Mouse (Mus musculus): Measurements from ENCODE around the gene Raver2.

Raver2 gene

DNA sequence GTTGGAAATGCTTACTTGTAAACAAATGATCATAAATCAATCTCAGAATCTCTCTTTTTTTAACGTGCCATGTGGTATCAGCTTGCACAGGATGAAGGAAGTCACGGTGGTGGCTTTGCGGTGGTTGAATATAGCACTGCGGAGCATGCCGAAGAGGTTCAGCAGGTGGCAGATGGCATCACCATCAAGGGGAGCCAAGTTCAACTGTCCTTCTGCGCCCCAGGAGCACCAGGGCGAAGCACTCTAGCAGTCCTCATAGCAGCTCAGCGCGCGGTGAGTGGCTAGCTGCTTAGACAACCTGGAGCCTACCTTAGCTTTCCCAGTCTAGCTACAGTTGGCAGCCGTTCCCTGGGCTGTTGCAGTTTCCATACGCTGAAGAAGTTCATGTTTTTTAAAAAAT is 38.3 kb downstream of the Raver2 start:
- no peak for DNase-seq (ENCODE audit: low read depth, low spot score)

DNA sequence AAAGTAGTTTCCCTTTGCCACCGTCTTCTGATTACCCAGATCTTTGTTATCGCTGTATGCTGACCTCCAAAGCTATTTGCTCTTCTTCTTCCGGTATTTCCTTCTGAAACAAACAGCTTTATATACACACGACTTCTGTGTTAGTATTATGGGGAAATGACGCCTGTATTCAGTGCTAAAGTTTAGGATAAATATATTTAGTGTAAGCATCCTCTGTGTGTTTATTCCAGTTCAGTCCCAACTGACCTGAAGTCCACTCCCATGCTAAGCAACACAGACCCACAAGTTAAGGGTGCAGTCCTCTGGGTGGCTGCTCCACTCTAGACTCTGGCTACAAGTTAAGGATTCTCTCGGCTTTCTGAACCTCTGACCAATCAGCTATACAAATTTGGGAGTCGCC is 52.2 kb downstream of the Raver2 start:
- no peak for DNase-seq (ENCODE audit: low read depth, low spot score)

DNA sequence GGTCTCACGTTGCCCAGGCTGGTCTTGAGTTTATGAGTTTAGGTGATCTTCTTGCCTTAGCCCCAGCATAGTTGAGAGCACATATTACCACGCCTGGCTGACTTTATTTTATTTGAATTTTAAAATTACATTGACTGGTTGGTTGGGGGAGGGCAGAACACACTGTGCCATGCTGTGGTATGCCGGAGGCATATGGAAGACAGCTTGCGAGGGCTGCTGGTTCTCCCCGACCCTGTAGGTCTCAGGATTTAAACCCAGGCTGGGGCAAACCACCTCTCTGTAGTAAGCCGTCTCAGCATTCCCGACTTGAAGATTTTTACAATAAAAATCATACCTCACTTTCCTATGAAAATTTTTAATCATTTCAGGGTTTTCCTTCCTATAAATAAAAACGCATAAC is 66.2 kb downstream of the Raver2 start:
- DNase-seq (ENCODE audit: low read depth, low spot score): no peak

DNA sequence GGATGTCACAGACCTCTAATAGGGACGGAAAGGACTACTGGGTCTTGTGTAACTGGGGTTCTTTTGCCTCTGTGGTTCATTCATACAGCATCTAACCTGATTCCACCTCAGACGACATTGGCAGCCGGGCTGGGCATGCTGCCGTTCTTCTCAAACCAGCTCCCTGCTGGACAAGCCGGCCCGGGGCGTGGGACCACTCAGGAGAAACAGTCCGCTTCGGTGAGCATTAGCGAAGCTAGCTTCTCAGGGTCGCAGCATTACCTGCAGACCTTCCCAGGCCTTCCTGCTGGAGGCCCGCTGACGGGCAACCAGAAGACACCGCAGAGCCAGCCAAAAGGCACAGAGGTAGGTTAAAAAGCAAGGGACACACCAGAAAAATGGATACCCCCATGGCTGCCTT is 67.1 kb downstream of the Raver2 start:
- DNase-seq (ENCODE audit: low read depth, low spot score): no peak

- no peak for DNase-seq (ENCODE audit: low read depth, low spot score)
Observed at GRCm38 (mm10) chr4:101137975-101138374, 69.2 kb downstream of the Raver2 start.

DNA sequence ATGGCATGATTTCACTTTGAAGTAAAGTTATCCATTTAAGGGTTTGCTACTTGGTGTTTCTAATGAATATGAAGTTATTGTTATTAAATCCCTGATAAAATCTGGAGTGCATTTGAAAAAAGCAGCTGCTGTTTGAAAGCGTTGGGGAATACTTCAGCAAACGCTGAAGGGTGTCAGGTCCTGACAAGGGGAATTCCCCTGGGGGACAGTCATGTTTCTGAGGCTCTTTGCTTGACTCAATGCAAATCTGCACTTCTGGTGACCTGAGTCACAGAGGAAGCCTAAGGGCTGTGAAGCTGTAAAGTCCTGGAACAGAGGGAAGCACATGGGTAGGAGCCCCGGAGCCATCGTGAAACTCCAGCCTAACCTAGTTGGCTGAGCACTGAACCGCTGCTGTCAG is 73.0 kb downstream of the Raver2 start:
- DNase-seq (ENCODE audit: low read depth, low spot score): no peak

DNA sequence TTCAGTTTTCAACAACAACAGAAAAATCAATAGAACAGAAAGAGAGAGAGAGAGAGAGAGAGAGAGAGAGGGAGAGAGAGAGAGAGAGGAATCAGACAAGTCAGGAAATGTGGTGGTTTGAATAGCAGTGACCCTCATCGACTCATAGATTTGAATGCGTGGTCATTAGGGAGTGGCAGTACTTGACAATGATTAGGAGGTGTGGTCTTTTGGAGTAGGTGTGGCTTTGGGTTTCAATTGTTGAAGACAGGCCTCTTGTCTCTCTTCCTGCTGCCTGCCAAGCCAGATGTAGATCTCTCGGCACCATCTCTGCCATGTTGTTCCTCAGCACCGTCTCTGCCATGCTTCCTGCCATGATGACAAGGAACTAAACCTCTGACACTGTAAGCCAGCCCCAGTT is 75.1 kb downstream of the Raver2 start:
- no peak for DNase-seq (ENCODE audit: low read depth, low spot score)

GRCm38 (mm10) chr4:101144361-101144760 is 75.6 kb downstream of the Raver2 start:
- no peak for DNase-seq (ENCODE audit: low read depth, low spot score)

- DNase-seq (ENCODE audit: low read depth, low spot score): no peak
Observed at GRCm38 (mm10) chr4:101144790-101145189, 76.0 kb downstream of the Raver2 start.

GRCm38 (mm10) chr4:101146047-101146745 is 77.4 kb downstream of the Raver2 start:
- DNase-seq (ENCODE audit: low read depth, low spot score): peak; percentile 20

DNA sequence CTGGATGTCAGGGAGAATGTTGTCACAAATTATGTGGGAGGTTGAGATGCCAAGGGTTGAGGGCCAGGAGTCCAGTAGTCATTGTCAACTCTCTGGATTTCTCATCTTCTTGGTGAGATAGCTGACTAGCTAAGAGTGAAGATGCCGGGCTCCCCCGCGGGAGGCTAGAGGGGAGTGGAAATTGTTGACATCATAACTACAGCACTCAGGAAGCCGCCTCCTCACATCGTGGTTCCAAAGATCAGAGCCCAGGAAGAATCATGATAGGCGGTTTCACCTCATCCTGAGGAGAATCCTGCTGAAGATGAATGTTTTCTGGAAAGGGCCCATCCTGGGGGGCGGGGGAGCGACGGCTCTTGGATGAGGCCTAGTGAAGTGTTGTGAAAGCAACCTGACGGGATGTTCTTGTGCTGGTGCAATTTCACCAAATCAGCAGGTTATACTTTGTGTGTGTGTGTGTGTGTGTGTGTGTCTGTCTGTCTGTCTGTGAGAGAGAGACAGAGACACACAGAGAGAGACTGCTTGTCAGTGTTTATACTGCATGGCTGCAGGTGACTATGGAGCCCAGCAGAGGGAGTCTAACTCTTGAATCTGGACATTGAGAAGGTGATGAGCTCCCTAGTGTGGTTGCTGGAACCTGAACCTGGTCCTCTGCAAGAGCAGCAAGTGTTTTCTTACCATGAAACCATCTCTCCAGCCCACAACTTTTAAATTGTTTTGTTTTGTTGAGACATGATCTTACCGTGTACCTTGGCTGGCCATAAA is 78.3 kb downstream of the Raver2 start:
- no peak for DNase-seq (ENCODE audit: low read depth, low spot score)

GRCm38 (mm10) chr4:101155541-101155940 is 86.8 kb downstream of the Raver2 start:
- no peak for DNase-seq (ENCODE audit: low read depth, low spot score)

DNA sequence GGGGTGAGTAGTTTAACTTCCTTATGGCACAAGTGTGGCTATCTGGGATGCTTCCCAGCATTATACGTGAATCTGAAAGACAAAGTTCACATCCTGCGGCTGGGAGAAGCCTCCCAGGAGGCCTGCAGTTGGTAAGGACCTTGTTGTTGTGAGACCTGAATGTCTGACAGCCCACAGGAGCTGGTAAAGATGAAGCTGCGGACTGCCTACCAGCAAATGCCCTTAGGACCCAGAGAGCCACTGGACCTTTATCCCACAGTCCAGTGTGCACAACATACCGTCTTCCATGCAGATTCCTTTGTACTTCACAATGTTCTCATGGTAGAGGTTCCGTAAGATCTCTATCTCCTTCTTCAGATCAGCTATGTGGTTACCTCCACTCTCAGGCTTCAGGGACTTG is 88.7 kb downstream of the Raver2 start:
- DNase-seq (ENCODE audit: low read depth, low spot score): no peak

DNA sequence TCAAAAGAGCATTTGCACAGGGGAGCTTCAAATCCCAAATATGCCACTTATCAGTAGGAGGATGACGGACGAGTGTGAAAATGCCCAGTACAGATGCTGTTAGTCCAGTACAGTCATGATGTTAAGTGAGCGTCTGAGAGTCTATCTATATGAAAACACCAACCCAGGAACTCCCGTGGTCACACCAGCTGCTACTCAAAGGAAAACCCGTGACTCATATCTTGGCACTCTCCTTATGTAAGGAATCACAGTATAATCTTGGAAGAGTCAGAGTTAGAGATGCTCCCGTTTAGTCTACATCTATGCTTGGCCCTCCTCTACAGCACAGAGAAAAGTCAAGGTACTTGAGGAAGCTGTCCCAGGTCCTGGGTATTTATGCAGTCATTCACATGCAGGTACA is 89.5 kb downstream of the Raver2 start:
- DNase-seq (ENCODE audit: low read depth, low spot score): no peak

- DNase-seq (ENCODE audit: low read depth, low spot score): no peak
Observed at GRCm38 (mm10) chr4:101159191-101159764, 90.5 kb downstream of the Raver2 start.

GRCm38 (mm10) chr4:101160821-101161220 is 92.0 kb downstream of the Raver2 start:
- no peak for DNase-seq (ENCODE audit: low read depth, low spot score)

DNA sequence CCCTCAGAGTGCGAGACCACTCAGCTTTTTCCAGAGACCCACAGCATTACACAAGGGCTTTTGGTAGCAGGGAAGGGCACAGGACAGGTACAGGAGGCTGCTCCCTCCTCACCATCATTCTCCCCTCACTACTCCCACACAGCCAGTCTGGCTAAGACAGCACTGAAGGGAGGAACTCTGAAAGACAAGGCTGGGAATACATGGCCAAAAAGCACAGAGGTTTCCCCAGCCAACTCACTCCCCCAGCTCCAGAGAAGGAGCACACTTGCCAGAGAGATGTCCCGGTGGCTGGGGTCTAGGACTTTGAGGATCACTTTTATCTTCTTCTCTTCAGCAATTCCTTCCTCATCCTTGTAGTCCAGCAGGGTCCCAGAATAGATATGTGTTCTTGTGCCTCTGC is 95.4 kb downstream of the Raver2 start:
- no peak for DNase-seq (ENCODE audit: low read depth, low spot score)

- DNase-seq (ENCODE audit: low read depth, low spot score): no peak
Observed at GRCm38 (mm10) chr4:101164673-101165072, 95.9 kb downstream of the Raver2 start.

DNA sequence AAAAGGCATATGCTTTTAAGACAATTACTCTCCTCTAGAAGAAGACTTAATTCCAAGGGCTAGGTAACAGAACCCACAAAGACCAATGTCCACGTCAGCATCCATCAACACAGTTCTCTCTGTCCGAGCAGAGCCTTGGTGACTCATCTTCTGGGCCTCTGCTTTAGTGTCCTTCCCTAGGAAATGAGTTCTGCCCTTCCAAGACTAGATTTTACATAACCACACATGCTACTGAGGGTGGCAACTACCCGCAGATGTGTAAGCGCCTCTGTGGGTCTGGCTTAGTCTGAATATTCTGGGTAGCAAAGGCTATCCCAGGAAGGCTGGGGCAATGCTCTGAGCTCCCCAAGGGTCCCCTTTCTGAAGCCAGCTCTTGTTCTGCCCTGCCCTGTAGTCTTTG is 97.0 kb downstream of the Raver2 start:
- no peak for DNase-seq (ENCODE audit: low read depth, low spot score)

GRCm38 (mm10) chr4:101167777-101168176 is 99.0 kb downstream of the Raver2 start:
- DNase-seq (ENCODE audit: low read depth, low spot score): no peak

DNA sequence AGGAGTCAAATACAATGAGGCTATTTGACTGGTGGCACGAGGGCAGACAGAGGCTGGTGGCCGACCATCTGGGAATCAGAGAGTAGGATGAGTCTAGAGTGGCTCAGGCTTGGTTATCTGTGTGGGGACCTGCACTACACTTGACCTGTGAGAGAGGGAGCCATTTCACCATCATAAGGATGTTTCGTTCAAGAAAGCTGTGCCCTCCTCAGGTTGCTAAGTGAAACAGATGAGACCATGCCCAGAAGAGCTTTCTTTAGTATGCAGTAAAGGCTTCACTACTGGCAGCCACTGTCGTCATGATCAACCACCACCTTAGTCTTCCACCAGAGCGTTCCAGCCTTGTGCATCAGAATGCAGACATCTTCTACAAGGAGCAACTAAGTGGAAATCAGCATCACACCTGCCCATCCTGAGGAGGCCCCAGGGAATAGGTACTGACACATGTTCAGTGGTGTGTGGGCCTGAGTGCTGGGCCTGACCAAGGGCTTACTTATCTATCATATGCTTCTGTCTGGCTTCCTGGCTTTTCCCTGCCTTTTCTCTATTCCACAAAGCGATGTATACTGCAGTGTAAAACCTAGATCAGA is 99.5 kb downstream of the Raver2 start:
- DNase-seq (ENCODE audit: low read depth, low spot score): peak; percentile 16

GRCm38 (mm10) chr4:101172738-101173137 is 104.0 kb downstream of the Raver2 start:
- no peak for DNase-seq (ENCODE audit: low read depth, low spot score)
